Mouse (Mus musculus) C2C12 (cell line): ENCODE results near the gene Pla2g4a.

Source experiments
- CEBPB ChIP-seq: IDR thresholded peaks from one replicate; pipeline ENCODE4 v1.6.1; 2011; ENCODE audit warnings: low read depth, mild to moderate bottlenecking, control low read depth, moderate library complexity
- CTCF ChIP-seq: IDR thresholded peaks from one replicate; pipeline ENCODE4 v1.5.1; 2011; ENCODE audit not compliant: control insufficient read depth, insufficient read depth, insufficient read length
- FOSL1 ChIP-seq: IDR thresholded peaks from one replicate; pipeline ENCODE4 v1.8.0; 2011; ENCODE audit warnings: mild to moderate bottlenecking, low read length; ENCODE audit not compliant: poor library complexity, insufficient read depth, severe bottlenecking
- MAX ChIP-seq: IDR thresholded peaks from one replicate; pipeline ENCODE4 v1.6.1; 2011; ENCODE audit warnings: mild to moderate bottlenecking, control low read depth
- MYOG ChIP-seq: IDR thresholded peaks from one replicate; pipeline ENCODE4 v1.6.1; 2011; ENCODE audit not compliant: control insufficient read depth, insufficient read length; ENCODE audit errors: extremely low read depth
- USF1 ChIP-seq: IDR thresholded peaks from one replicate; pipeline ENCODE4 v1.6.1; 2011; ENCODE audit warnings: low read depth, mild to moderate bottlenecking, control low read depth, moderate library complexity

DNA sequence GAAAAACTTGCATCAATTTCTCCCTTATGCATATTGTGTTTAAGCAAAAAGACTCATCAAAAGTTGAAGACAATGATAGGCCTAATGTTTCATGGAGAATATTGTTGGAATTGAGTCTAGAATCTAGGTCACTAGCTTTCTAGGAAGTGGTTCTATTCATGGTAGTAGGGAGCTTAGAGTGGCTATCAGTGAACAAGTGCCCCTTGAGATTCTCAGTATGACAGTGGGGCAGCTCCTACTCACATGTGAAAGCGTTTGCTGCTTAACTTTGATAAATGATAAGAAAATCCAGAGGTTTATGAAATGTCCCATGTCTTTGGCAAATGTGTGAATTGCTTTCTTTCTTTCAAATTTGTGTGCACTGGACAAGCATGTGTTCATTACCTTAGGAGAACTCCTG is 2.0 kb downstream of the Pla2g4a start:
- TF ChIP-seq USF1 (no peak), CTCF (no peak), CEBPB (no peak), FOSL1 (no peak), MAX (no peak), MYOG (no peak)
